Mouse (Mus musculus) kidney, postnatal 0 days (tissue): ENCODE data around the gene Npy4r. TPM values are rescaled to one million over a fixed set of nuclear protein-coding genes. Genes with fewer than 3 reads are reported as not detected.

Experiments used
- ATAC-seq: fragments of 200-750 bp; cut with Nextera tagmentation; replicated peaks from 2 replicates; pipeline ENCODE4 v1.8.0; 2017; ENCODE audit warnings: low read depth, moderate number of reproducible peaks, moderate TSS enrichment, moderate library complexity; ENCODE audit not compliant: low FRiP score
- DNase-seq: peaks from one replicate; pipeline ENCODE4 v3.0.0-alpha.2; 2016; ENCODE audit warnings: low spot score
- H3K27ac ChIP-seq: fragments of 300-500 bp; sonication (generic); 2 replicates; pipeline ENCODE4 v1.5.1; 2014; ENCODE audit warnings: mild to moderate bottlenecking
- H3K27me3 ChIP-seq: fragments of 300-500 bp; sonication (generic); 2 replicates; pipeline ENCODE4 v1.6.1; 2014; ENCODE audit warnings: low read length, mixed read lengths; ENCODE audit not compliant: insufficient read depth
- H3K36me3 ChIP-seq: fragments of 300-500 bp; sonication (generic); 2 replicates; pipeline ENCODE4 v1.6.1; 2014; ENCODE audit warnings: low read length, mixed read lengths; ENCODE audit not compliant: insufficient read depth
- H3K4me1 ChIP-seq: fragments of 300-500 bp; sonication (generic); replicated peaks from 2 replicates; pipeline ENCODE4 v1.6.1; 2014; ENCODE audit warnings: antibody characterized with exemption, low read length, mixed read lengths; ENCODE audit not compliant: insufficient read depth
- H3K4me2 ChIP-seq: fragments of 300-500 bp; sonication (generic); 2 replicates; pipeline ENCODE4 v1.6.1; 2014; ENCODE audit warnings: mild to moderate bottlenecking, low read length, moderate library complexity, mixed read lengths
- H3K4me3 ChIP-seq: fragments of 300-500 bp; sonication (generic); replicated peaks from 2 replicates; pipeline ENCODE4 v1.5.1; 2014; ENCODE audit warnings: low read depth, low read length
- H3K9ac ChIP-seq: fragments of 300-500 bp; sonication (generic); 2 replicates; pipeline ENCODE4 v1.6.1; 2014; ENCODE audit warnings: low read depth, low read length
- H3K9me3 ChIP-seq: fragments of 300-500 bp; sonication (generic); replicated peaks from 2 replicates; pipeline ENCODE4 v1.6.1; 2016; ENCODE audit warnings: low read length, inconsistent platforms, mixed read lengths
- CTCF ChIP-seq: IDR thresholded peaks from 2 replicates; pipeline ENCODE4 v1.5.1; 2016; ENCODE audit warnings: antibody characterized with exemption, low read depth, mild to moderate bottlenecking, moderate library complexity
- WGBS: fragments of 180-500 bp; shearing (Covaris S2); extraction: QIAGEN DNeasy Blood & Tissue Kit; methylation state at CpG from one replicate; pipeline ENCODE4 v1.1.7; 2014; 5-methylcytosine and 5-hydroxymethylcytosine counted together
- polyA plus RNA-seq: library from polyadenylated mRNA; unstranded; fragments of >200 nt; fragmentation: Nextera tagmentation; extraction: Ambion mirVana; gene quantifications from 2 replicates; pipeline ENCODE4 v1.2.1, GENCODE M21; 2015

Npy4r gene
- polyA plus RNA-seq, result 0.09 and 0.19 TPM in 2 replicates

DNA sequence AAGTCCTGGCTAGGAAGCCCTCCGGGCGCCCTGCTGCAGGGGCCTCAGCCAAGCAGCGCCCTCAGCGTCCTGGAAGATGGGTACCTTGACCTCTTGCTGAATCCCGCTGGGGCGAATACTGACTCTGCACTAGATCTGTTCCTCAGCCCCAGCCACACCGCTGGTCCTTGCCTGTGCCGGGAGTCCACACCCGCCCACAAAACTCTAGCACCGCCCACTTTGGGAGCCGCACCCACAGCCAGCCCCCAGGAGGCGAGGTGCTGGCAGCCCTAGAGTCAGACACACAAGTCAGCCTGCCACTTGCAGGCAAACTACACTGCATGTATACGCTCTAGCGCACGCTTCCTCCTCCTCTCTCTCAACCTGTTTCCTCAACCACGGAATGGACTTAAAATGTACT is at the start of gene Npy4r:
TSS of gene Npy4r (minus strand) at position 148 of the 400 bp plus-strand sequence.
- no peak within 1 kb of the TSS for H3K4me3 ChIP-seq
- 6% methylated on average over 16 of the region's 16 CpGs for WGBS
- no peak within 1 kb of the TSS for H3K9ac ChIP-seq
- TF ChIP-seq CTCF, result no peak; the same call in 1 of the 2 replicates
- H3K4me1 ChIP-seq, result no peaks in the 10 kb centered on the region; the same call in 1 of the 2 replicates
- H3K4me2 ChIP-seq, result peak within 1 kb of the TSS; percentile 48
- H3K36me3 ChIP-seq, result no peaks in the 10 kb centered on the region
- no peaks in the 10 kb centered on the region for H3K27me3 ChIP-seq
- H3K27ac ChIP-seq, result no peak within 1 kb of the TSS
- no peaks in the 10 kb centered on the region for H3K9me3 ChIP-seq
- ATAC-seq (peak; percentile 81), DNase-seq (peak; percentile 71)

DNA sequence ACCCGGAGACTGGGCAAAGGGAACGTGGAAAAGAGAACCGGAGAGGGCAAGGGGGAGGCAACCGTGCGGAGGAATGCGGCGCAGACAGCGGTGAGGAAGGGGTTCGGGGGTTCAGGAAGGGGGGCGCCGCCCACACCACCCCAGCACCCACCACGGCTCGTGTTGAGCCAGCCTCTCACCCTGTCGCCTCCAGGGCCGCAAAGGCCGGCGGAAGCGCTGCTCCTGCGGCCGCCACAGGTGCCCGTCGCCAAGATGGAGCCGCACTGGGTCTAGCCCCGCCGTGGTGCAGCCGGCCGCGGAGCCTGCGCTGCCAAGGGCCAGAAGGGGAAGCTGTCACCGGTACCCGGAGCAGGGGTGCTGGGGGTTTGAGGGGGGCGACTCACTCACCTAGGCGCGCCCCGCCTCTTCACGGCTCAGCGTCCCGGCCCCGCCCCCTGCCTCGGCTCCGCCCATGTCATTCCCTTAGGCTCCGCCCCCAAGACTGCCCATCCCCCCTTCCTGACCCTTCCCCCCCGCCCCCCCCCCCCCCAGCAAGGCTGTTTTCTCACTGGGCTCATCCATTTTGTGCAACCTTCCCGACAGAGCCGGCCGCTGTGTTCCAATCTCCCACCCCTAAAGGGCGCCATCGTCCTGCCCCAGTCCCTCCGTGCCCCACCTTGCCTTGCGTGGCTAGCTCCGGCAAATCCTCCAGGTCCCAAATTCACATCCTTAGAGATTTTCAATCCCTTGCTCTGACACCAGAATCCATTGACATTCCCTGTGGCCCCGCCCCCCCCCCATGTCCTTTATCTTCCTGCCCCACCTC is 49.1 kb upstream of the Npy4r start, which contains the start of gene Gprin2:
TSS of gene Gprin2 (minus strand) at position 423 of the 805 bp plus-strand sequence.
- peaks cover 3% of the 10 kb centered on the region; the same call in 1 of the 2 replicates for H3K4me1 ChIP-seq
- no peak for TF ChIP-seq CTCF
- peak within 1 kb of the TSS; percentile 97 for H3K4me2 ChIP-seq
- H3K27ac ChIP-seq, result no peak within 1 kb of the TSS; the same call in 1 of the 2 replicates
- H3K9me3 ChIP-seq, result no peaks in the 10 kb centered on the region
- ATAC-seq (peak; percentile 74), DNase-seq (peak; percentile 32)
- no peaks in the 10 kb centered on the region for H3K27me3 ChIP-seq
- 3% methylated on average over 37 of the region's 52 CpGs for WGBS
- no peaks in the 10 kb centered on the region for H3K36me3 ChIP-seq
- H3K4me3 ChIP-seq, result peak within 1 kb of the TSS; percentile 65
- H3K9ac ChIP-seq, result peak within 1 kb of the TSS; percentile 62

DNA sequence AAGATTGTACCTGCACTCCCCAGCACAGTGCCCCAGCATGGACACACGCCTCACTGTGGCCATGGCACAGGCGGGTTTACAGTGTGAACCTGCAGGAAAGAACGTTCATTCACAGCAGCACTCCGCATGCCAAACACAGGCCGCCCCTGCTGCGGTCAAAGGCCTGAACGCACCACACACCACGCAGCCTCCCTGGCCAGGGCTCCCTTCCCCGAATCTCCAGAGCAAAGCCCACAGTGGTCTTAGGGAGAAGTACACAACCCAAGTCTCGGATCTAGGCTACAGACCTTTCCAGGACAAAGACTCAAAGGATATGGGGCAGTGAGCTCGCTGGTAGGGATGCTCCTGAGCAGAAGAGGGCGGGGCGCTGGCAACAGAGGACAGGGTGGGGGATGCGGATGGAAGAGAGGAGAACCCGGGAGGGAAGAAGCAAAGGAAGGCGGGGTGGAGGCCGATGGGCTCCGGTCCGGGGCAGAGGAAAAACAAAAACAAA is 48.5 kb upstream of the Npy4r start:
- Histone ChIP-seq H3K9ac (peak overlapping the region; percentile 62), H3K27me3 (no peaks in the 10 kb centered on the region), H3K36me3 (no peaks in the 10 kb centered on the region), H3K9me3 (no peaks in the 10 kb centered on the region), H3K4me3 (peak overlapping the region; percentile 65), H3K4me1 (peaks cover 3% of the 10 kb centered on the region; the same call in 1 of the 2 replicates), H3K4me2 (peak overlapping the region; percentile 97), H3K27ac (no peak overlapping the region)
- 5% methylated on average over 19 of the region's 19 CpGs for WGBS
- no peak; the same call in 1 of the 2 replicates for TF ChIP-seq CTCF
- DNase-seq (peak; percentile 77), ATAC-seq (peak; percentile 65; the same call in 1 of the 2 replicates)

DNA sequence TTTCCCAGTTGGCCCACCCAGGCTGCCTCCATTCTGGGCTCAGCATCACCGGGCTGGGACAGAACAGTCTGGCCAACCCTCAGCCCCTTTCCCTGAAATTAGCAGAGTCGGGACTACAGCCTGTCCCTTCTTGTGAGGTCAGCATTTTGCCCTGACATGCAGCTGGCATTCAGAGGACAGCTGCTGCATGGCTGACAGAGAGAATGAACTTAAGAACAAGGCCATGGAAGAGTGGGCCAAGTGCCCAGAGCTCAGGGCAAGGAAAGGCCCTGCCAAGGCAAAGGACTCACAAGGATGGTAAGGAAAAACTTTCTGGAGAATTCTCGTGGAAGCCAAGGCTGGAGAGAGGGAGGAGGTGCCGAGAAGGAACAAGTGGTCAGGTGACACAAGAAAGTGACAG is 44.4 kb upstream of the Npy4r start:
- TF ChIP-seq CTCF, result no peak
- no peak overlapping the region for H3K4me2 ChIP-seq
- H3K27ac ChIP-seq, result no peak overlapping the region
- DNase-seq (no peak), ATAC-seq (no peak)
- 32% methylated on average over 4 of the region's 4 CpGs for WGBS
- H3K4me1 ChIP-seq, result peaks cover 3% of the 10 kb centered on the region; the same call in 1 of the 2 replicates
- H3K9ac ChIP-seq, result no peak overlapping the region
- no peaks in the 10 kb centered on the region for H3K27me3 ChIP-seq
- no peaks in the 10 kb centered on the region for H3K9me3 ChIP-seq
- H3K4me3 ChIP-seq, result no peak overlapping the region
- no peaks in the 10 kb centered on the region for H3K36me3 ChIP-seq

DNA sequence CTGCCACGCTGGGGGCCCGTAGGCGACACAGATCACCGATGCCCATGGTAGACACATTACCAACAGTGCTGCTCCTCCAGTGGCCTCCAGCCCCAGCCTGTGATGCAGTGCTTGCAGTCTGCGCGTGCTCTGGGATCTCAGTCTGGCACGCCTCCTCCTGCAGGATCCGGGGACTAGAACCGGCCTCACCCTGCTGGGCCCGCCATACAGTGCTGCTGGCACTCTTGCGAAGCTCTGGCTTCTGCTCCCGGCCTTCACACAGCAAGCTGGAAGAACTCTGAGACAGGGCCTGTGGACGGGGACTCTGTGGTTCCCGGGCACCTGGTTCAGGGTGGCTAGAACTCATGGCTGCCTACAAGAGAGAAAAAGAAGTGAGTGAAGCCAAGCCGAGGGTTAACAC is 43.2 kb upstream of the Npy4r start:
- no peak for ATAC-seq
- Histone ChIP-seq H3K27ac (no peak overlapping the region), H3K9ac (no peak overlapping the region), H3K4me1 (peaks cover under 1% of the 10 kb centered on the region; the same call in 1 of the 2 replicates), H3K4me2 (no peak overlapping the region), H3K4me3 (no peak overlapping the region), H3K36me3 (no peaks in the 10 kb centered on the region), H3K27me3 (no peaks in the 10 kb centered on the region), H3K9me3 (no peaks in the 10 kb centered on the region)
- DNase-seq, result no peak
- TF ChIP-seq CTCF, result no peak
- 91% methylated on average over 15 of the region's 15 CpGs for WGBS

DNA sequence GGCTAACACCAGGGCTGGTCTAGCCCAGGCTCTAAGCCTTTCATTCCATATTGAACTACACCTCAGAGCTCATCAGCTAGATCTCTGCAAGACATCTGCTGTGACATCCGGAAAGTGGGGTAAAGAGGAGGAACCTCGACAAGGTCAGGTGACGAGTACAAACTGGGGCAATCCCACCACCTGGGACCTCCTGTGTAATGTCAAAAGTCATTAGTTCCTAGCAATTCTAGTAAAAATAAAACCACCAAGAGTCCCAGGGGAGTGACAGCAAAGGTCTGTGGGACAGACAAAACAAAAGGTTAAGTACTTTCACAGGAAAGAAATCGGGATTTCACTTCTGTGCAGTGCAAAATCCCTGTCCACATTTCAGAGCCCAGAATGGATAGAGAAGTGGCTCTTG is 41.6 kb upstream of the Npy4r start:
- ATAC-seq (no peak), DNase-seq (no peak)
- no peak for TF ChIP-seq CTCF
- WGBS, result 58% methylated on average over 4 of the region's 4 CpGs
- Histone ChIP-seq H3K27ac (no peak overlapping the region), H3K36me3 (no peaks in the 10 kb centered on the region), H3K4me1 (no peaks in the 10 kb centered on the region), H3K4me3 (no peak overlapping the region), H3K27me3 (no peaks in the 10 kb centered on the region), H3K4me2 (no peak overlapping the region), H3K9ac (no peak overlapping the region), H3K9me3 (no peaks in the 10 kb centered on the region)
